Mouse (Mus musculus): Measurements from ENCODE around the gene Cenpv.
A peak's percentile ranks its signal among the peaks of the same experiment; 100 is the strongest.

- peak; percentile 31 for TF ChIP-seq POLR2A (IDR thresholded peaks at IDR 0.05; ENCODE audit: low read depth, low read length)
- no peak for TF ChIP-seq CTCF (IDR thresholded peaks at IDR 0.05; ENCODE audit: borderline replicate concordance, insufficient read depth, low read length)
These were observed 36.8 kb upstream of the Cenpv start for GRCm38 (mm10) chr11:62575659-62576438.
